ENCODE assay signal across 19 mouse cellular contexts in the genomic region with DNA sequence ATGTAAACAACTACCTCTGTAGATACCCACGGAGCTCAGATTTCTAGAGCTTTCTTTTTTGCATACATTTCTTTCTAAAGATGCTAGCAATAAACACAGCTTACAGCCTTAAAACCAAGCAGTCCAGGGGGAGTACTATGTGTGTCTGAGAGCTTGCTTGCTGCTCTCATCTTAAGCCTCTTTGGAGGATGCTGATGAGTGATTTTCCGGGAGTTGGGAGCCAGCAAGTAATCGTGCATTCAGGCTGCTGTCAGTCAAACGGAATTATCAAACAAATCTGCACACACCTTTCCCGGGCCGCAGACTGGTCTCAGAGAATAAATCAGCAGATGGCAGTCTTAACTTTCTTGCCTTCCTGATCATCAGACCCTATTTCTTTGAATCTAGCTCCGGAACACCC.
DNase-seq lines count a peak whose midpoint lies in the region; ATAC-seq lines count a peak whose summit lies in the region.
"Had no signal": no experiment of that assay in that cellular context is flagged by ENCODE, and none has a peak within 500 bp of the region (broad histone marks: within the 10 kb centered on the region; RNA-seq: fewer than 3 reads in every experiment).

No protein-coding gene starts in this region.

- H3K36me3 ChIP-seq in forebrain, embryonic 13.5 days (ENCODE audit: poor library complexity, severe bottlenecking), result no peaks in the 10 kb centered on the region
- peaks cover 1% of the 10 kb centered on the region; the same call in 1 of the 2 replicates for H3K36me3 ChIP-seq in forebrain, embryonic 10.5 days (replicated peaks)
- H3K36me3 ChIP-seq in neural tube, embryonic 13.5 days, result peaks cover 22% of the 10 kb centered on the region
- H3K36me3 ChIP-seq in midbrain, embryonic 12.5 days, result no peaks in the 10 kb centered on the region

- H3K9ac ChIP-seq in forebrain, embryonic 13.5 days, result 0 out of 2 replicates have a peak overlapping the region, but pooled peaks have one; percentile 37
- H3K9ac ChIP-seq in neural tube, embryonic 13.5 days, result no peak overlapping the region
- no peak overlapping the region for H3K9ac ChIP-seq in midbrain, embryonic 12.5 days (replicated peaks)
- H3K9ac ChIP-seq: hindbrain, embryonic 15.5 days; limb, embryonic 13.5 days; liver, embryonic 15.5 days had no signal

- H3K27me3 ChIP-seq in forebrain, embryonic 13.5 days, result no peaks in the 10 kb centered on the region
- no peaks in the 10 kb centered on the region for H3K27me3 ChIP-seq in forebrain, embryonic 10.5 days (ENCODE audit: poor library complexity, severe bottlenecking)
- no peaks in the 10 kb centered on the region for H3K27me3 ChIP-seq in neural tube, embryonic 13.5 days
- no peaks in the 10 kb centered on the region for H3K27me3 ChIP-seq in midbrain, embryonic 12.5 days
- H3K27me3 ChIP-seq: hindbrain, embryonic 15.5 days; limb, embryonic 13.5 days; liver, embryonic 15.5 days had no signal

- peak overlapping the region; percentile 6 for H3K4me2 ChIP-seq in forebrain, embryonic 13.5 days
- no peak overlapping the region for H3K4me2 ChIP-seq in neural tube, embryonic 13.5 days
- peak overlapping the region; percentile 8; the same call in 1 of the 2 replicates for H3K4me2 ChIP-seq in midbrain, embryonic 12.5 days (replicated peaks)
- H3K4me2 ChIP-seq: hindbrain, embryonic 15.5 days; limb, embryonic 13.5 days; liver, embryonic 15.5 days had no signal

- peak overlapping the region; percentile 59 for H3K27ac ChIP-seq in forebrain, embryonic 13.5 days
- H3K27ac ChIP-seq in forebrain, embryonic 10.5 days, result no peak overlapping the region
- peak overlapping the region; percentile 14; the same call in 1 of the 2 replicates for H3K27ac ChIP-seq in neural tube, embryonic 13.5 days (replicated peaks)
- H3K27ac ChIP-seq in midbrain, embryonic 12.5 days (replicated peaks), result peak overlapping the region; percentile 46
- H3K27ac ChIP-seq: limb, embryonic 13.5 days; liver, embryonic 15.5 days had no signal

- WGBS in forebrain, embryonic 13.5 days, result 14% methylated on average over 7 of the region's 7 CpGs
- 31% methylated on average over 7 of the region's 7 CpGs for WGBS in forebrain, embryonic 10.5 days
- WGBS in neural tube, embryonic 13.5 days, result 50% methylated on average over 7 of the region's 7 CpGs
- WGBS in midbrain, embryonic 12.5 days, result 17% methylated on average over 7 of the region's 7 CpGs

- ATAC-seq in forebrain, embryonic 13.5 days, result 0 out of 2 replicates have a peak, but pooled peaks have one; percentile 21
- ATAC-seq in neural tube, embryonic 13.5 days (ENCODE audit: low read depth), result no peak
- no peak for ATAC-seq in midbrain, embryonic 12.5 days (ENCODE audit: low FRiP score, low read depth)
- ATAC-seq in activated CD4-positive, CD25-positive, alpha-beta regulatory T cell, adult 4 months, result no peak

- no peaks in the 10 kb centered on the region for H3K9me3 ChIP-seq in forebrain, embryonic 13.5 days (replicated peaks)
- H3K9me3 ChIP-seq in forebrain, embryonic 10.5 days, result no peaks in the 10 kb centered on the region
- H3K9me3 ChIP-seq in neural tube, embryonic 13.5 days, result no peaks in the 10 kb centered on the region
- no peaks in the 10 kb centered on the region for H3K9me3 ChIP-seq in midbrain, embryonic 12.5 days
- H3K9me3 ChIP-seq: hindbrain, embryonic 15.5 days; limb, embryonic 13.5 days; liver, embryonic 15.5 days had no signal

- no peak overlapping the region for H3K4me3 ChIP-seq in forebrain, embryonic 13.5 days
- H3K4me3 ChIP-seq in forebrain, embryonic 10.5 days, result no peak overlapping the region
- H3K4me3 ChIP-seq in neural tube, embryonic 13.5 days, result no peak overlapping the region
- H3K4me3 ChIP-seq in midbrain, embryonic 12.5 days, result no peak overlapping the region
- H3K4me3 ChIP-seq: hindbrain, embryonic 15.5 days; limb, embryonic 13.5 days; liver, embryonic 15.5 days had no signal

- peaks cover 35% of the 10 kb centered on the region for H3K4me1 ChIP-seq in forebrain, embryonic 13.5 days
- H3K4me1 ChIP-seq in forebrain, embryonic 10.5 days, result peaks cover 68% of the 10 kb centered on the region
- H3K4me1 ChIP-seq in neural tube, embryonic 13.5 days (replicated peaks), result peaks cover 19% of the 10 kb centered on the region
- peaks cover 16% of the 10 kb centered on the region for H3K4me1 ChIP-seq in midbrain, embryonic 12.5 days
- H3K4me1 ChIP-seq: liver, embryonic 15.5 days had no signal

- DNase-seq in forebrain, embryonic 10.5 days (ENCODE audit: extremely low spot score, low spot score), result no peak
- no peak for DNase-seq in neural tube, embryonic 10.5 days (ENCODE audit: extremely low spot score, low spot score)
- peak; percentile 55 for DNase-seq in retina, postnatal 7 days (ENCODE audit: low read depth, low spot score)
- no peak for DNase-seq in kidney, postnatal 4 days
- DNase-seq: adrenal gland, adult 2 months; cerebellum, adult 11-12 months; gastrocnemius, postnatal 14 days; kidney, adult 18-20 months; kidney, postnatal 14 days; lung, postnatal 14 days; right cerebral cortex, adult 18-20 months; thymus, adult 18-20 months had no signal
